Mouse (Mus musculus): ENCODE results near the gene Gpr153. TPM values are rescaled to one million over a fixed set of nuclear protein-coding genes. Genes with fewer than 3 reads are reported as not detected.

The Gpr153 gene
- total RNA-seq, 2 experiments from 2014 or later, result 5.4 to 6.0 TPM

DNA sequence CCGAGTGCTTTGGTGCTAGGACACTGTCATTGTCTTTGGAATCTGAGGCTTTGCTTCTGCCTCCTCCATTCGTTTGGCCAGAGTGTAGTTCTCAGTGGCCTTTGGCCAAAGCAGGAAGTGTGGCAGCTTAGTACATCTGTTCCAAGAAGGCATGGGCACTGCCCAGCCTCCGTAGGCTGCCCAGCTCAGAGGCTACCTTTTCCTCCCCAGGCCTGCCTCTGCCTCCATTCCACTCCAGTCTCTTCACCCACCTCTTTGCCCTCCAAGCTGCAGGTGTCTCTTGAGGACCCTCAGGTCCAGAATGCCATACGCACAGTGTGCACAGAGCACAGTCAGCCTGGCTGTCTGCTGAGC lies 9.9 kb upstream of the Gpr153 start:
- no peak for DNase-seq (ENCODE audit: extremely low spot score in 1 of 2, low spot score in 1 of 2)

DNA sequence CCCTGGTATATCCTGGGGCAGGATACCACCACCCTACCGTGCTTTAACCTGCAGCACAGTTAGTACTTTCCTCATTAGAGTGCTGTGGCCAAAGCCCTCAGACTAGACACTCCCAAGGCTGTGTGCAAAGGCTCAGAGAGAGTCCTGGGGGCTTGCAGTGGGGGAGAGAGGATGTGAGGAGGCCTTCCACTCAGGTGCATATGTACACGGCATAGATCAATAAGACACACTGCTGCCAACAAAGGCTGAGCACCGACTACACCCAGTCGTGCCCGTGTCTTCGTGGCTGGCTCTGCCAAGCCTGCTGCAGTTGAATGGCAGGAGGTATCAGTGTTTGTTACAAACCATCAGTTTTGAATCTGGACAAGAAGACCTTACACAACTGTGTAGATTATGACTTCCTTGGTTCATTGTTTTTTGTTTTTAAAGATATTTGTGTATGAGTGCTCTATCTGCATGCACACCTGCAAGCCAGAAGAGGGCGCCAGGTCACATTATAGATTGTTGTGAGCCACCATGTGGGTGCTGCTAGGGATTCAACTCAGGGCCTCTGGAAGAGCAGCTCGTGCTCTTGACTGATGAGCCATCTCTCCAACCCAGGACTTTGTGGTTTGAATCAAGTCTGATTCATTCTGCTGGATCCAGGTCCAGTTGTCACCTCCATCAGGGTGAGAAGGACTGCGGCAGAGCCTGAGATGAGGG lies 9.0 kb upstream of the Gpr153 start:
- DNase-seq (ENCODE audit: extremely low spot score in 1 of 2, low spot score in 1 of 2), result no peak

DNA sequence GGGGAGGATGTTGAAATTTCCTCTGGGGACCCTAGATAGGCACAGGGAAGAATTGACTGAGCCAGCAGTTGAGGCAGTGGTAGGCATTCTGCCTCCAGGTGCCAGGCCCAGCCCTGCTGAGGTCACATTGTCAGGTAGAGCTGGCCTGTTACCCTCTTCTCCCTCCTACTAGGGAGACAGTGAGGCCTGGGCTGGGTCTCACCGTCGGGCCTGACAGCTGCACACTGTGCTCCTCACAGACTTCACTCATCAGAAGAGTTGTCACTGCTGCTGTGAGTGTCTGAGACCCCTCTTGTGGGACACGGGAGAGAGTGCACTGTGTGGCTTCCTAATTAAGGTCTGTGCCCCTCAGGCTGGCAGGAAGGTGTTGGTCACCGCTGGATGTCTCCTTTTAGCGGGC lies 8.2 kb upstream of the Gpr153 start:
- no peak for DNase-seq (ENCODE audit: extremely low spot score in 1 of 2, low spot score in 1 of 2)

DNA sequence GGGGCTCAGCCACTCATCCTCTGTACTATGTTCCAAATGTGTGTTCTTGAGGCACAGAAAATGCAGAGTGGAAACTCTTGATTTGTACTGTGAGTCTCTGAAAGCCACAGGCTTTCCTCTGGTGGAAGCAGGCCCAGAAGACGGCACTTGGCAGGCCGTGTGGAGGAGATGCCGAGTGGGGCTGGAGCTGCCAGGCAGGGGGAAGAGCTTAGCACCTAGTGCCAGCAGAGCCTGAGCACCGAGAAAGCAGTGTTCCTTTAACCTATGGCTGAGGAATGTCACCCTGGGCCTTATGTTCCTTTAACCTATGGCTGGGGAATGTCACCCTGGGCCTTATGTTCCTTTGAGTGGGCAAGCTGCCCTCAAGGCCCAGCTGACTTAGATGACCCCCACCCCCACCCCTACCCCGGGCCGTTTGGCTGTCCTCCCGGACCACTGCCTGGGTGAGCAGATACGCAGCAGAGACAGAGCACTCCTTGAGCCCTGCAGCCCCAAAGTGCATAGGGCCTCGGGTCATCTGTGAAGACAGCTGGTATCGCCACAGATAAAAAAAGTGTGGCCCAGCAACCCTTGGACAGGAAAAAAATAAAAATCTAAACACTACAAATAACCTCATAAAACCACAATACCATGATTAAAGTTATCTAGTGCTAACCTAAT lies 7.7 kb upstream of the Gpr153 start:
- DNase-seq (ENCODE audit: extremely low spot score in 1 of 2, low spot score in 1 of 2), result peak in 1 of 2 experiments; percentile 50

DNA sequence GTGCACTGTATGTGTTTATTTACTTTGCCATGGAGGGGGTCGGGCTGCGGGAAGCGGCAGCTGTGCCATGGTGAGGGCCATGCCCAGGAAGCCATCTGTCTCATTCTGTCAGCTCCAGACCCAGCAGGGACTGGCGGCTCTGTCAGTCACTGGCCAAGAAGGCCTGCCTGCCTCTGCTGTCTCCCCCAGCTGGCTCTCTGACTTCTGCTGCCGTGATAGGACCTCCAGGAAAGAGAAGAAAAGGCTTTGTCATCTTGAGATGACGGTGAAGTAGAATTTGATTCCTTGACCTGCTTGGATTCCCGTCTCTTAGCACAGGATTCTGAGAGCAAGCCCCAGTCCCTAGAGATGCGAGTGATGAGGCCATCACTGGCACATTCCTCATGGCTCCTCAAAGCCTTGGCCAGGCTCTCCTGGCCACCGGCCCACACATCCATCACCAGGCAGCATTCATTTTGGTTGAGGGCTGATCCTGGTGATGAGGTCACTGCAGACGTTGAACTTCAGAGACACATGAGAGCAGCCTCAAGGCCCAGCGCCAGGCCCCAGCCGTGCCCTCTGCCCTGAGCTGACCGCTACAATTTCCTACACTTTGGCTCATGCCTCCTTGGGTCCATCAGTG lies 6.2 kb upstream of the Gpr153 start:
- no peak for DNase-seq (ENCODE audit: extremely low spot score in 1 of 2, low spot score in 1 of 2)

DNA sequence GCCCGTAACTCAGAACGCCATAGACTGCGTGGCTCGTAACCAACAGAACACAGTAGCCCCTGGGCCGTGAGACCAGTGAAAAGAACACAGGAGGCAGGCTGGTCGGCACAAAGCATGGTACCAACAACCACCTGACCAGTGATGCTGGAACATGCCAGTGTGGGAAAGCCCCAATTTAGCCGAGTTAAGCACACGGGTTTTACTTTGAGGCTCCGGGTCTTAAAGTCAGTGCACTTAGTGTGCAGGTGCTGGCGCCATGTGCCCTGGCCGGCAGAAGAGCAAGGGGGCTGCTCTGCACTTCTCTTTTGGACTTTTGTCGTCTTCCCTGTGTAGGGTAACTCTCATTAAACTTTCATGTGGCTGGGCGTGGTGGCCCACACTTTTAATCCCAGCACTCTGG lies 4.1 kb upstream of the Gpr153 start:
- DNase-seq (ENCODE audit: extremely low spot score in 1 of 2, low spot score in 1 of 2), result no peak

DNA sequence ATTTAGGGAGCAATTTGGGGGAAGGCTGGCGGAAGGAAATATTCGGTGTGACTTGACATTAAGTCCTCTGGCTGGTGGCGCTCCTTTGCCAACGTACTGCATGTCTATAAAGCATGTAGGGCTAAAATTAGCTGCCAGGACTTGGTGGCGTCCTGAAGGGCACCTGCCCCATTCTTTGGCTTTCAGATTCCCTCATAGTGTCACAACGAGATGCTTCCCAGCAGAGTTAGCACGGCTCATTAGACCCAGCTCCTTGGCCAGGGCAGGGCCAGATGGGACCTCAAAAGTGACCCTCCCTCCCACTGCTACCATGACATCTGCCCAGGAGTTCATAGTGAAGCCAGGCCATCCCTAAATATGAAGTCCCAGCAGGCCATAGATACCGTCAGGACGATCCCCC lies 3.4 kb upstream of the Gpr153 start:
- no peak for DNase-seq (ENCODE audit: extremely low spot score in 1 of 2, low spot score in 1 of 2)

DNA sequence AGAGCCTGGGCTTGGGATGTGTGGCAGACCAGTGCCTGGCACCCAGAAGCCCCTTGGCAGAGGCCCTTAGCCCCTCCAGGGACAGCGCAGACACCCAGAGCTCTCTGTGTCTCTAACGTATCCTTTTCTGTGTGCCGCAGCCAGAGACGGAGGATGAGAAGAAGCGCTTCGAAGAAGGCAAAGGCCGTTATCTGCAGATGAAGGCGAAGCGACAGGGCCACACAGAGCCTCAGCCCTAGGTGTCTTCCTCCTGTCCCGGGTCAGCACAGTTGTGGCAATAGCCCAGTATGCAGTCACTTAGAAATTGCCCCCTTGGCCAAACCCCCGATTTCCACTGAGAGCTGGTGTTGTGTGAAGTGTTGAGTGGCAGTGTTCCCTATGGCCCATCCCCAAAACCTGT lies 2.7 kb upstream of the Gpr153 start:
- no peak for DNase-seq (ENCODE audit: extremely low spot score in 1 of 2, low spot score in 1 of 2)

DNA sequence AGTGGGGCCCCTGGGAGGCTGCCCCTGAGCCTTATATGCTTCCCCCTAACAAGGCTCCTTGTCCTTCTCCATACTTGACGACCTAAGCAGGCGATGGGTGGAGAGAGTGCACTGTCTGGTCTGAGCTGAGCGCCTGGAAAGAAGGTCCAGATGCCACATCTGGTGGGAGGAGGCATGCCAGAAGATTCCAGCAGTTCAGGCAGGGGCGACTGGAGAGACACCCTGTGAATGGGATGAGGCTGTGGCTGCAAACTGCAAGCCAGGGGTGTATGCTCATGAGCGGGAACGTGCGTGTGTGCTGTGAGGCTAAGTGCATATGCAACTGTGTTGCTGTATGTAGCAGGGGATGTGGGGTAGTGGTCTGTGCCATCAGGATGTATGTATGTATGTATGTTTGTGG lies 2.0 kb upstream of the Gpr153 start:
- DNase-seq (ENCODE audit: extremely low spot score in 1 of 2, low spot score in 1 of 2), result no peak

DNA sequence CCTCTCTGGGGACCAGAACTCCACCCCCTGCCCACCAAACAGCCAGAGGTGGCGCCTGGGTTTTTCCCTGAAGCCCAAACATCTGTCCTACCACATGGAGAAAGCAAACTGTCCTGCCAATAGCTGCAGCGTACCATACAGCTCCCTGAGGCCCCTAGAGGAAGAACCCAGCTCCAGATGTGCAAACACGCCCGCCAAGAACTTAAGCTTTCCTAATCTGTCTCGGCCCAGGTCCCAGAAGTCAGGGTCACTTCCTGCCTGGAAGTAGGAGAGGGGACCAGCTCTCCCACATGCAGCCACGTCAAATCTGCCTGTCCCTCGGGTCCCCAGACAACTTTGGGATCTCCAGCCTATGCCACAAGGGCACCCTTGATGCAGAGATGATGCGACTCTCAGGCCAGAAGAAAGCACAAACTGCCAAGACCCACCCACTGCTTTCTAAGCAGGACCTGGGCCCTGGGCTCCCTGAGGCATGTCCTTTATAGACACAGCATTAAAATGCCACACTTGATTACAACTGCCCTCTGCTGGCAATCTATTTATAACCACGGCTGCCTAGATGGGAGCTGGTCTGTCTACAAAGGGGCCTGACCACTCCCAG lies 1.5 kb upstream of the Gpr153 start:
- DNase-seq (ENCODE audit: extremely low spot score in 1 of 2, low spot score in 1 of 2), result no peak

DNA sequence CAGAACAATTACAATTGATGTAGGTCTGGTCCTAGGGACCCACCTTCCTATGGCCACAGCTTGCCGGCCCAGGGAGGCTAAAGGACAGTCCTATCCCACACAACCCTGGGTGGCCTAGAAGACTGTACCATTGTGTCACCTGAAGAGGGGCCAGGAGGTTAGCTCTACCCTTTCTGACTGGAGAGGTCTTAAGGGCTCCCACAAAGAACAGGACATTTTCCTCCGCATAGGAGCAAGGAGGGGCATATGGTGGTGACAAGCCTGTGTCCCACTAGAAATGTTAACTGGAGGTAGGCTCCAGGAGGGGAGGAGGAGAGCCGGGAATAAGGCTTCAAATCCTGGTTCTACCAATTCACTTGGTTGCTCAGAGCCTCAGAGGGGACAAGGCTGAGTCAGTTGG lies 841 bp upstream of the Gpr153 start:
- no peak for DNase-seq (ENCODE audit: extremely low spot score in 1 of 2, low spot score in 1 of 2)

DNA sequence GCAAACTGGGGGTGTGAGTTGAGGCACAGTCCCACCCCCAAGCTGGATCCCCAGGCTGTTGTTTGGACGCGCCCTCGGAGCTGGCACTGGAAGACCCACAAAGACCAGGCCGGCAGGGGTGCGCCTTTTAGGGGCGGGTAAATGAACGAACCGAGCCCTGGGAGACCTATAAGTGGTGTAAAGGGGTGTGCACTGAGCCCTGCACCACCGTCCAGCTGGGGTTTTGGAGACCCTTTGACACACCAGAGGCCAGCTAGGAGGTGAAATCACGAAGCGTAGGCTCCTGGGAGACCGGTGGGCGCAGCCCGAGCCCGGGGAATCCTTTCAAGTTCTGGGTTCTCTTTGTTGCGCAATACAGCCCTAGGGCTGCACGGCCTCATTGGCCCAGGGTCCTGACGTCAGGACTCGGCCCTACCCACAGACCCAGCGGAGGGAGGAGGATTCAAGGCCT lies 674 bp downstream of the Gpr153 start:
- no peak for DNase-seq (ENCODE audit: extremely low spot score in 1 of 2, low spot score in 1 of 2)

DNA sequence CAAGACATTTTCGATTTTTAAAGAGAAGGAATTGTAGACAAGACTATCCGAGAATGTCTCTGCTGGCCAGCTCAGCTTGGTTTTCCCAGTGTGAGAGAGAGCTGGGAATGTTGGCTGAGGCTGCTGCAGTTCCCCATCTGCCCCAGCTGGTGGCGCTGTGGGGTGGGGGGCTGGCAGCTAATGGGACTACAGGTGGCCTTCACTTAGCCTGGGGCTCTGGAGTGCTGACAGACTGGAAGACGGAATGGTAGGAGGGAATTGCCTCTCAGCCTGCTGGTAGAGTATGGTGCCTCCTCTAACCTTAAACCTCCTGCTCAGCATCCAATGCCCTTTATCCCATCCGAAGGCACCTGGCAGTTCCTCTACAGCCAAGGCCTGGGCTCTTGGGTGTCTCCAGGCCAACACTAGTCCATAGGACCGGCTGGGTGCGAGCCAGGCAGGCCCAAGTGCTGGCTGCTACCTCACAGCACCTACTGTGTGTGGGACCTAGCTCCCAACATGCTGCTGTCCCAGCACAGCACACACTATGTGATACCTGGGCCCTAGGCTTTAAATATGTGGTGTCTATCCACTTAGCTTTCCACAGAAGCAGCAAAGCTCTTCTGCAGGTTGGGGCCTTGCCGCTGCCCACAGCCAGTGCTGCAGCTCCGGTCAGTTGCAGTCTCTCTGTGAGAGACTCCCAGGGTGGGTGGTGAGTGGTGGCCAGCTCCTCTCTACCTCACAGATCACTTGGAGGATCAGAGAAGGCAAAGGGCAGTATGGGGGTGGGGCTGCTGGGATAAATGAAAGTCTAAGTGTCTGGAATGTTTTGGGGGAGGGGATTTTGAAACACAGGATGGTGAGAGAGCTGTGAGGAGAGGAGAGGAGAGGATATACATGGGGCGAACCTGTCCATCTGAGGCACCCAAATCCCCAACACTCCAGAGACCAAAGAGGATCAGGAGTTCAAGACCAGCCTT lies 2.6 kb downstream of the Gpr153 start:
- DNase-seq (ENCODE audit: extremely low spot score in 1 of 2, low spot score in 1 of 2), result no peak

DNA sequence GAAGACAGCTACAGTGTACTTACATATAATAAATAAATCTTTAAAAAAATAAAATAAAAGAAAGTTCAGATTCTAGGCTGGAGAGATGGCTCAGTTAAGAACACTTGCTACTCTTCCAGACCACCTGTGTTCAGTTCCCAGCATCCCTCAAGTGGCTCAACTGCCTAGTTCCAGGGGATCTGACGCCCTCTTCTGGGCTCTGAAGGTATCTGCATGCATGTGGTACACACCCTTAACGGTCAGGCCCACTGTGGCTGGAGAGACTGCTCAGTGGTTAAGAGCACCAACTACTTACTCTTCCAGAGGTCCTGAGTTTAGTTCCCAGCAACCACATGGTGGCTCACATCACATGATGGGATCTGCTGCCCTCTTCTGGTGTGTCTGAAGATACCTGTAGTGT lies 3.9 kb downstream of the Gpr153 start:
- no peak for DNase-seq (ENCODE audit: extremely low spot score in 1 of 2, low spot score in 1 of 2)

DNA sequence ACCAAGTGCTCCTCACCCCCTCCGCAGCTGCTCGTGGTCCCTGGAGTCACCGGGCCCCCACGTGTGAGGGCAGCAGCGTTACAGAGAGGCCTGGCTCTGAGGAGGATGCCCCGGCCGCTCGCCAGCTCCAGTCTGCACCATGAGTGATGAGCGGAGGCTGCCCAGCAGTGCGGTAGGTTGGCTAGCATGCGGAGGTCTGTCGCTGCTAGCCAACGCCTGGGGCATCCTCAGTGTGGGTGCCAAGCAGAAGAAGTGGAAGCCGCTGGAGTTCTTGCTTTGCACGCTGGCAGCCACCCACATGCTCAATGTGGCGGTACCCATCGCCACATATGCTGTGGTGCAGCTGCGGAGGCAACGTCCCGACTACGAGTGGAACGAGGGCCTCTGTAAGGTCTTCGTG lies 5.0 kb downstream of the Gpr153 start:
- DNase-seq (ENCODE audit: extremely low spot score in 1 of 2, low spot score in 1 of 2), result no peak

DNA sequence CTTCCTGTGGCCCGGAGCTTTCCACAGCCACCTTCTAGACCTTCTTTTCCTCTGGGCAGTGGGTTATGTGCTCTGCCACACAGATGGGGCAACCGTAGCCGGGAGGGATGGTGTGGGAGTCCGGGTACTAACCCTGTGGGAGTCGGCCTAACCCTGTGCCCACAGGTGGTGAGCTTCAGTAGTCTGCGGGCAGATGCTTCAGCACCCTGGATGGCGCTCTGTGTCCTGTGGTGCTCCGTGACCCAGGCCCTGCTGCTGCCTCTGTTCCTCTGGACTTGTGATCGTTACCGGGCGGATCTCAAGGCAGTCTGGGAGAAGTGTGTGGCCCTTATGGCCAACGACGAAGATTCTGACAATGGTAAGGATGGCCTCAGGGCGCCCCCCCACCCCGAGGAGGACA lies 7.6 kb downstream of the Gpr153 start:
- no peak for DNase-seq (ENCODE audit: extremely low spot score in 1 of 2, low spot score in 1 of 2)

DNA sequence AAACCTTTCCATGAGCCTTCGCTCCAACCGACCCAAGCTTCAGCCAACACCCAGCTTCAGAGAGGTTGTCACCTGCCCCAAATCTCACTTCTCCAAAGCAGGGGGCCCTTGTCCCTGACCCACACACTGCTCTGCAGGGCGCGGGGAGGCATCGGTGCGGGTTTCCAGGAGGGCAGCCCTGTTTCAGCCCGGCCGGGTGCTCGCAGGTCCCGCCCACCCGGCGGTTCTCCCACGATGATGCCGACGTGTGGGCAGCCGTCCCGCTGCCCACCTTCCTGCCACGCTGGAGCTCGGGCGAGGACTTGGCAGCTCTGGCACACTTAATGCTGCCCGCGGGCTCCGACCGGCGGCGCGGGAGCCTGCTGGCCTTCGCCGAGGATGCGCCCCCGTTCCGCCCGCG lies 8.7 kb downstream of the Gpr153 start:
- DNase-seq (ENCODE audit: extremely low spot score in 1 of 2, low spot score in 1 of 2), result no peak

DNA sequence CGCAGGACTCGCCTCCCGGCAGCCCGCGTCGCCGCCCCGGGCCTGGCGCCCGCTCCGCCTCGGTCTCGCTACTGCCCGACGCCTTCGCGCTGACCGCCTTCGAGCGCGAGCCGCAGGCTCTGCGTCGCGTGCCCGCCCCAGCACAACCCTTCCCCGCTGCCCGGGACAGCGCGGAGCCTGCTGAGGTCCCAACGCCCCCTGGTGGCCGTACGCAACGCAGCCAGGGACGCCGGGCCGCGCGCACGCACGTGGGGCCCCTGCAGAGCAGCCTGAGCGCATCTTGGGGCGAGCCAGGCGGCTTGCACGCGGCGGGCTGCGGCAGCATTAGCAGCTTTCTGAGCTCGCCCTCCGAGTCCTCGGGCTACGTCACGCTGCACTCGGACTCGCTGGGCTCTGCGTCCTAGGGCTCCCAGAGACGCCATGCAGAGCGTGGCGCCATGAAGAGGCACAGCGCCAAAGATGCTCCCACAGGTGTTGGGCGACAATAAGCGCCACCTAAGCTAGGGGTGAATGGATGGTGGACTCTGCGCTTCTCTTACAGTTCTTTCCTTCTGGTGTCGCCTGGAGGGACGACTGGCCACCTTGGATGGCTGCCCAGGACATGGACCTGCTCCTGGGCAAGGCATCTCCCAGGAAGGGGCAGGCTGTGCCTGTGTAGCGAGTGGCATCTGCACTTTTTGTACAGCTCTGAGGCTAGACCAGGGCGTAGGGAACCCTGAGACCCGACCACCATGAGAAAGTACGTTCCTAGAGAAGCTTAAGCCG lies 9.3 kb downstream of the Gpr153 start:
- peak; percentile 81 to 88 for DNase-seq (ENCODE audit: extremely low spot score in 1 of 2, low spot score in 1 of 2)

DNA sequence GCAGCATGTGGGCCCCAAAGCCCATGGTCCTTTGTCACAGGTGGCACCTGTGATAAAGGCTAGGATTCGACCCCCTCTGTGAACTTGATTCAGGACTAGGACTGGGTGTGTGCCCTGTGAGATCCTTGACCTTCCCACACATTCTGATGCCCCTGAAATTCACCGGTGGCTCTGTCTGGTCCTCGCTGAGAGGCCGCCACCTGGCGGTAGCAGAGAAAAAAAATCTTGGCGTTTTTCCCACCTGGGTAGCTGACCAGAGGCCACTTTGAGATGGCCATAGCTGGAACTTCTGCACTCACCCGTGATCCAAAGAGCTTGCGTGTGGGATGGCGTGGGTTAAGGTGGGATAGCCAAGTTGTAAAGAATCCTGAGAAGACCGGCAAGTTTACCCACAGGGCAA lies 11.5 kb downstream of the Gpr153 start:
- no peak for DNase-seq (ENCODE audit: extremely low spot score in 1 of 2, low spot score in 1 of 2)

DNA sequence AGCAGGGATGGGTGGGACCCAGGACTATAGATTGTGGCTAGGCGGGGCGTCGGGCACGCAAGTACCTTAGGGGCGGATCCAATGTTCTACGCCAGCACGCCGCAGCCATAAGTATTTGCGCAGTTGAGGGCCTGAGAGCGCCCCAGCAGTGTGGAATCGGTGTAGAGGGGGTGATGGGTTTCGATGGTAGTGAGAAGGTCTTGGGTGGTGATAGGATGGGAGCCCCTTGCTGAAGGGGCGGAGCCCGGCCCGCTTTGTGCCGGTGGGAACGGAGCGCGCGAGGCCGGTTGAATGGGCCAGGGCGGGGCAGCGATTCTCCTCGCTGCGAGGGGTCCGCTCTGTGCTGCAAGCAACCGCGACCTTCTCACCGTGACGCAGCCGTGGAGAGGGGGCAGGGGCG lies 12.2 kb downstream of the Gpr153 start:
- no peak for DNase-seq (ENCODE audit: extremely low spot score in 1 of 2, low spot score in 1 of 2)

Data from layer of hippocampus, postnatal 25 days (tissue).